Mouse (Mus musculus): ENCODE measurements around the gene Man1b1.

DNA sequence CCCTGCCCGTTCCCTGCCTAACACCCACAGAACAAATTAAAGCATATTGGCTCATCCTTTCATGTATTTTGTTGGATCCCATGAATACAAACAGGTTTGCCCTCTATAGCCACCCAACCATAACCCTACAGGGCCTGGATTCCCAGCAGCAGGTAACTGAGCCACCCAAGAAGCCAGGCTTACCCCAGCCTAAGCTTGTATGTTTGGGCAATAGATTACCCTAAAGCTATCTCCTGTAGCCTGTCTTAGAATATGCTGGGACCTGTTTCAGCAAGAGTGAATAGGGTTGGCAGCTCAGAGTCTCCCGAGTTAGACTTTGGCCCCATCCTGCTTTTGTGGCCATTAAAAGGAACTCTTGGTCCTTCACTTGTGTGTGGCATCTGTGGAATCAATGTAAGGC, 46.6 kb upstream of the Man1b1 start:
- TF ChIP-seq ZC3H11A (IDR thresholded peaks at IDR 0.05; ENCODE audit: borderline replicate concordance, low read depth, low read length): no peak
- no peak for TF ChIP-seq MAFK (IDR thresholded peaks at IDR 0.05; ENCODE audit: insufficient read depth, low read depth, low read length)
